Mouse (Mus musculus) neural tube, embryonic 12.5 days (tissue): ENCODE data around the gene Gria4. TPM values are rescaled to one million over a fixed set of nuclear protein-coding genes. Genes with fewer than 3 reads are reported as not detected.
"Not testable (repeated sequence)": the region's sequence is repeated elsewhere in the genome, so short reads cannot be mapped to it uniquely, and the experiment has no call there.

ENCODE experiments used
- ATAC-seq: fragments of 200-750 bp; cut with Nextera tagmentation; 2 replicates; pipeline ENCODE4 v1.8.0; 2017; ENCODE audit warnings: low read depth, mild to moderate bottlenecking, moderate TSS enrichment, moderate library complexity; ENCODE audit not compliant: low FRiP score
- H3K27ac ChIP-seq: fragments of 300-500 bp; sonication (generic); 2 replicates; pipeline ENCODE4 v1.5.1; 2016
- H3K27me3 ChIP-seq: fragments of 300-500 bp; sonication (generic); replicated peaks from 2 replicates; pipeline ENCODE4 v1.6.1; 2016; ENCODE audit warnings: mild to moderate bottlenecking
- H3K36me3 ChIP-seq: fragments of 300-500 bp; sonication (generic); 2 replicates; pipeline ENCODE4 v1.6.1; 2016; ENCODE audit warnings: mild to moderate bottlenecking
- H3K4me1 ChIP-seq: fragments of 300-500 bp; sonication (generic); 2 replicates; pipeline ENCODE4 v1.6.1; 2016
- H3K4me2 ChIP-seq: fragments of 300-500 bp; sonication (generic); replicated peaks from 2 replicates; pipeline ENCODE4 v1.6.1; 2016; ENCODE audit warnings: mild to moderate bottlenecking
- H3K4me3 ChIP-seq: fragments of 300-500 bp; sonication (generic); 2 replicates; pipeline ENCODE4 v1.5.1; 2016
- H3K9ac ChIP-seq: fragments of 300-500 bp; sonication (generic); 2 replicates; pipeline ENCODE4 v1.6.1; 2016; ENCODE audit warnings: mild to moderate bottlenecking
- H3K9me3 ChIP-seq: fragments of 300-500 bp; sonication (generic); 2 replicates; pipeline ENCODE4 v1.6.1; 2016; ENCODE audit warnings: mild to moderate bottlenecking
- WGBS: fragments of 180-500 bp; shearing (Covaris S2); methylation state at CpG from one replicate; pipeline ENCODE4 v1.1.7; 2016; 5-methylcytosine and 5-hydroxymethylcytosine counted together
- microRNA-seq: library from miRNA; unstranded; fragments of <30 nt; microRNA quantifications from one replicate; pipeline ENCODE4, GENCODE M21; 2017
- polyA plus RNA-seq: library from polyadenylated mRNA; unstranded; fragments of >200 nt; fragmentation: Nextera tagmentation; extraction: Ambion mirVana; gene quantifications from 2 replicates; pipeline ENCODE4 v1.2.1, GENCODE M21; 2016

Gene Gria4
- polyA plus RNA-seq, 1 experiment from 2014 or later: 13.0 TPM

- H3K4me2 ChIP-seq, ATAC-seq, H3K9ac ChIP-seq, H3K27ac ChIP-seq, H3K9me3 ChIP-seq, H3K4me1 ChIP-seq, H3K4me3 ChIP-seq, H3K27me3 ChIP-seq, H3K36me3 ChIP-seq: not testable (repeated sequence)
- WGBS: 90% methylated on average over 11 of the region's 11 CpGs
Observed at GRCm38 (mm10) chr9:4400801-4401200, 395.2 kb downstream of the Gria4 start.

- H3K4me2 ChIP-seq: peak overlapping the region; percentile 67
- no peaks in the 10 kb centered on the region for H3K27me3 ChIP-seq
- WGBS: under 1% methylated on average over 15 of the region's 15 CpGs
- no peaks in the 10 kb centered on the region for H3K9me3 ChIP-seq
- H3K36me3 ChIP-seq: peaks cover 2% of the 10 kb centered on the region; the same call in 1 of the 2 replicates
- H3K27ac ChIP-seq: no peak overlapping the region
- H3K9ac ChIP-seq: peak overlapping the region; percentile 52
- H3K4me3 ChIP-seq: peak overlapping the region; percentile 64
- ATAC-seq: no peak; the same call in none of the 2 replicates
- peaks cover 4% of the 10 kb centered on the region for H3K4me1 ChIP-seq
Observed at GRCm38 (mm10) chr9:4376640-4377120, 419.4 kb downstream of the Gria4 start.

- H3K4me2 ChIP-seq: peak within 1 kb of the TSS; percentile 67
- H3K9ac ChIP-seq: peak within 1 kb of the TSS; percentile 55
- no peaks in the 10 kb centered on the region for H3K9me3 ChIP-seq
- peak within 1 kb of the TSS; percentile 64 for H3K4me3 ChIP-seq
- peaks cover 4% of the 10 kb centered on the region for H3K4me1 ChIP-seq
- ATAC-seq: peak; percentile 100
- H3K27ac ChIP-seq: peak within 1 kb of the TSS; percentile 43; the same call in 1 of the 2 replicates
- no peaks in the 10 kb centered on the region; the same call in 1 of the 2 replicates for H3K36me3 ChIP-seq
- no peaks in the 10 kb centered on the region for H3K27me3 ChIP-seq
- WGBS: 2% methylated on average over 31 of the region's 31 CpGs
Observed at GRCm38 (mm10) chr9:4375828-4376639, 420.0 kb downstream of the Gria4 start, which contains the start of gene Msantd4. Gene Msantd4, plus strand, starts transcription at chr9:4376562.

Small RNAs within 50 kb of the gene (microRNA-seq; reads per million reads assigned to microRNA genes)
- gene Gm23811: not detected
- gene Gm23992: not detected
